Mouse (Mus musculus) heart, postnatal 0 days (tissue): ENCODE measurements at regions not wholly inside any gene's neighbourhood (a gene's known extent, or its start where the extent isn't known, plus 50 kb on each side); places are given as distances from the start of the nearest gene placed in this dataset.

Source experiments
- CTCF ChIP-seq: IDR thresholded peaks from 2 replicates; pipeline ENCODE4 v1.5.1; 2016; ENCODE audit warnings: antibody characterized with exemption, control low read depth, low read depth
- EP300 ChIP-seq: IDR thresholded peaks from 2 replicates; pipeline ENCODE4 v1.6.1; 2016; ENCODE audit warnings: antibody characterized with exemption, low read depth

DNA sequence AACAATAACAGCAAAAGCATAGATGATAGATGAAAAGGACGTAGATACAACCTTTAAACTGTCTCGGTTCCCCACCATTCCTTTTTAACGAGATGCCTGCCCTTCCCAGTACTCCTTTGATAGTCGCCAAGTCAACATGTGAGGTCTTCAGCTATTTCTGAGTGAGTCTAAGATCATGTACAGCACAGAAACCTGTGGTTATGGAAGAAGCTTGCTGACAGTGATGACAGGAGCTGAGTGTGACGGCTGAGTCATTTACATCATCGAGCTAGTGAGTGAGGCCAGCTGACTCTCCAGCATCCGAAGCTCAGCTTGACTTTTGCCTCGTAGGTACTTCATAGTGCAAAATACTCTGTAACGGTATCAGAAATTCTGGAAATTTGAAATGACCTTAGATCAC lies 160.1 kb upstream of the Mast4 start:
- no peak for TF ChIP-seq EP300
- no peak for TF ChIP-seq CTCF
